Mouse (Mus musculus): ENCODE data around the gene Cxcl10.

Gene Cxcl10

DNA sequence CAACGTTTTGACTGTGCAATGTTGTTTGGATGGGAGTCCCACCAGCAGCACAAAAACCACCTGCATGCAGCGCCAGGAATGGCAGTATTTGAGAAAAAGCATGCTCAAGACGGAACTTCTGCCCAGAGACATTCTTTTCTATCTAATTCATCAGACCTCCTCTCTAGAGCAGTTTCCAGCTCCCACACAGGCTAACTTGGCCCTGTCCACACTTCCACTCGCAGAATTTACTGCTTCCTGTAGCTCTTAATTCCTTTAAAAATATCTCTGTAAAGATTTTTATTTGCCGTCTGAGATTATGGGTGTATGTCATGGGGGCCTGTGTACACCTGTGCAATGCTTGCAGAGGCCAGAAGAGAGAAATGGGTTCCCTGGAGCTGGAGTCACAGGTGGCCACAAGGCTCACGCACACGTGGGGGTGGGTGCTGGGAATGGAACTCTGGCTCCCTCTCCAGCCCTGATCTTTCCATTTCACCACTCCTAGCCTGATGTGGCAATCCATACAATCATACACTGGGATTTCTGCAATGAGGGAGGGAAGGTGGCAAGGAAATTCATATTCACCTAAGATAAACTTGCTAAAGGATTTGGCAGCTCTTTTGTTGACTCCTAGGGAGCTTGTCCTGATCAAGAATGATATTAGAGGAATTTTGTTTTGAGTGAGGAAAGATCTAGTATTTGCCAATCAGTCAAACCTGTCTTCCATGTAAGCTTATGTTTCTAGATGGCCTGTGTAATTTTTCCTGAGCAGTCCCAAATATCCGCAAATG lies 26.9 kb downstream of the Cxcl10 start:
- no peak for DNase-seq (ENCODE audit: low read depth, low spot score)

DNA sequence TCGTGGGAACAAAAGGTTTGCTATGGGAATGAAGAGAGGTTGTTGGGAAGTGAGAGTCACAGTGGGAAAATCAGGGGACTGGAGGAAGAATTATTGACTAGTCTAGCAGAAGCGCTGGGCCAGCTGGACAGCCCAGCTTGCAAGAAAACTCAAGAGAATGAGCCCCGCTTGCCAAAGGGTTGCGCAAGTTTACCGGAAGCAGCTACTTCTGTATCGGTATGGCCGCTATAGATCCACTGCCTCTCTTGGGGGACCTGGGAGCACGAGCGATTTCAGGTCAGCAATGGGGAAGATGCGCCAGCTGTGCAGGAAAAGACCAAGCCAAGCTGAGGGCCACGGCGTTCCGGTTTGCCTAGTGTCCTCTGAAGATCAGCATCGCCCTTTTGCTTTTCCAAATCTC lies 30.1 kb downstream of the Cxcl10 start:
- no peak for DNase-seq (ENCODE audit: low read depth, low spot score)

DNA sequence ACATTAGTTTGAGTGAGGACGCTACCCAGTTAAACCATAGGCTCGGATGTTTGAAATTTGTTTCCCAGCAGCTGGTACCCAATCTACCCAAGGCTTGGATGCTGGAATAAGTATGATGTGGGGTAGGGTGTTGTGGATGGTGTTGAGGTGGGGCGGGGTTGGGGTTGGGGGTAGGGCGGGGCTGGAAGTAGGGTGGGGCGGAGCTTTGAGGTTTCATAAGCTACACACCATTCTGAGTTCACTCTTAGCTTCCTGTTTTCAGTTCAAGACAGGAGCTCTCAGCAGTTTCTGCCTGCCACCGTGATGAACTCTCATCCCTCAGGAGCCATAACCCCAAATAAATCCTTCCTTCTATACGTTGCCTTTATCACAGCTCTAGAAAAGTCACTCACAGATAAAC lies 30.6 kb downstream of the Cxcl10 start:
- no peak for DNase-seq (ENCODE audit: low read depth, low spot score)

- DNase-seq (ENCODE audit: low read depth, low spot score), result no peak
Observed at GRCm38 (mm10) chr5:92313776-92314175, 34.9 kb downstream of the Cxcl10 start.

- peak; percentile 88 for DNase-seq (ENCODE audit: low read depth, low spot score)
Observed at GRCm38 (mm10) chr5:92312046-92312715, 36.5 kb downstream of the Cxcl10 start.

DNA sequence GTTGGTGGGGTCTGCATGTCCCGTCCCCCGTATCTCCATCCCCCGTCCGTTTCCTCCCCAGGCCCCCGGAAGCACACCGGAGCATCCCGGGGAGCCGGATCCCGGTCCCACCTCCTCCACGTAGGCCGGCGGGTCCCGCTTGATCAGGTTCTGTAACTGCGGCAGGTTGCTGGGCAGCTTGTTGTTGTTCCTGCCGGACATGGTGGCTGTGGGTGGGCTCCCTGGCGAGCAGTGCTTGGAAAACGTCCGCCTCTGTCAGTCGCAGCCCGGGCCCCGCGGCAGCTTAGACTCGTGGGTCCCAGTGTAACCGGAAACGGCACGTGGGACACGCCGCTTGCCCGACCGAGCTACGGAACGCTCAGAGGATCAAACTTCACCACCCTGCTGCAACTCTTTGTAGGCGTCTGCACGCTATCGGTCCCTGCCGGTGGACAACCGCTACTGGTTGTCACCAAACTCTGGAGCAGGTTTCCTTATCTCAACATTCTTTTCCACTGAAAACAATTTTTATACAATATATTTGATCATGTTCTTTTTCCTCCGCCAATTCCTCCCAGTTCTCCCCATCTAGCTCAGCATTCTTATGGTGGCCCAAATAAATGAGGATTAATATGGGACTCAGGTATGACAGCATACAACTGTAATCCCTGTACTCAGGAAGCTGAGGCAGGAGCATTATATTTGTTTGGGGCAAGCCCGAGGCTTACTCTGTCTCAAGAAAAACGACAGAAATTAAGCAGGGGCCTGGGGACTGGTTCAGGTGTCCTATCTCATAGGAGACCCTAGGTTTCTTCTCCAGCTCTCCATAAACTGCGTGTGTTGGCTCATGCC lies 38.8 kb downstream of the Cxcl10 start, which contains the start of gene Sdad1:
Gene Sdad1, minus strand, starts transcription at position 799 of the 831 bp plus-strand sequence.
- DNase-seq (ENCODE audit: low read depth, low spot score), result peak; percentile 96

DNA sequence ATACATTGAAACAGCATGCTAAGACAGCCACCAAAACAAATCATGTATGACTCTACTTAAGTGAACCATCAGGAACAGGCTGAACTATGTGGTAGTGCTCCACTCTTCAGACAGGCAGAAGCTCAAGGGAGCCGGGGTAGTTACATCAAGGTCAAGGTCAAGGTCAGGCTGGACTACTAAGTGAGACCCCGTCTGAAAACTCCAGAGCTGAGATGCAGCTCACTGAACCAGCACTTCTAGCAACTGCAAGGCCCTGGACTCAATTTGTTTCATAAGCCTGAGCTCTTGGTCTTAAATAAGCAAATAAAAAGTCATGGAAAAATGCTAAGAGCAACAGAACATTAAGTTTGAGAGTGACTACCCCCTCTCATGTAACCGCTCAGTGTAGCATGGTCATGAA lies 44.4 kb downstream of the Cxcl10 start:
- DNase-seq (ENCODE audit: low read depth, low spot score), result no peak

- DNase-seq (ENCODE audit: low read depth, low spot score), result no peak
Observed at GRCm38 (mm10) chr5:92302149-92302840, 46.4 kb downstream of the Cxcl10 start.

All from mesoderm, embryonic 11.5 days (tissue).